Mouse (Mus musculus): ENCODE measurements around the gene Gm28372. TPM values are rescaled to one million over a fixed set of nuclear protein-coding genes. Genes with fewer than 3 reads are reported as not detected.

Gene Gm28372
- total RNA-seq, 1 experiment, result not detected

- peaks cover 56% of the 10 kb centered on the region for H3K36me3 ChIP-seq (ENCODE audit: control insufficient read depth, insufficient read depth, low read length, poor library complexity, severe bottlenecking)
- in situ Hi-C loops (cut with MboI; ENCODE audit: low sequenced_read_pairs in 2 of 2, unreplicated experiment in 2 of 2), result no loop called here
Observed at GRCm38 (mm10) chr2:130438861-130439260, 33.8 kb downstream of the Gm28372 start.

GRCm38 (mm10) chr2:130439840-130440480 lies 34.9 kb downstream of the Gm28372 start:
- in situ Hi-C loops (cut with MboI; ENCODE audit: low sequenced_read_pairs in 2 of 2, unreplicated experiment in 2 of 2), result no loop called here
- TF ChIP-seq CHD2 (IDR thresholded peaks at IDR 0.05; ENCODE audit: low read depth, low read length) (no peak), ZC3H11A (IDR thresholded peaks at IDR 0.05; ENCODE audit: borderline replicate concordance, low read depth, low read length) (no peak), ZNF384 (IDR thresholded peaks at IDR 0.05; ENCODE audit: low read depth, low read length) (no peak), MAFK (IDR thresholded peaks at IDR 0.05; ENCODE audit: insufficient read depth, low read depth, low read length) (no peak), HCFC1 (IDR thresholded peaks at IDR 0.05; ENCODE audit: borderline replicate concordance, insufficient read depth, low read length) (no peak)
- Histone ChIP-seq H3K4me1 (ENCODE audit: control insufficient read depth in 2 of 2, insufficient read depth in 2 of 2, low read length in 2 of 2, poor library complexity in 1 of 2) (no peaks in the 10 kb centered on the region), H3K9me3 (ENCODE audit: control insufficient read depth, insufficient read depth, low read depth, low read length) (no peaks in the 10 kb centered on the region), H3K27ac (ENCODE audit: insufficient read depth, low read depth, low read length, poor library complexity, severe bottlenecking) (no peak overlapping the region), H3K9ac (ENCODE audit: insufficient read depth, low read depth, low read length, poor library complexity, severe bottlenecking) (no peak overlapping the region), H3K36me3 (ENCODE audit: control insufficient read depth, insufficient read depth, low read length, poor library complexity, severe bottlenecking) (peaks cover 61% of the 10 kb centered on the region), H3K4me3 (ENCODE audit: insufficient read depth in 1 of 2, low read depth in 1 of 2, low read length in 2 of 2, poor library complexity in 1 of 2, severe bottlenecking in 1 of 2) (no peak overlapping the region)
- DNase-seq (ENCODE audit: low read depth, low spot score), result no peak

More at GRCm38 (mm10) chr2:130438861-130439260, 33.8 kb downstream of the Gm28372 start:
- H3K27ac ChIP-seq (ENCODE audit: insufficient read depth, low read depth, low read length, poor library complexity, severe bottlenecking), result no peak overlapping the region
- H3K4me3 ChIP-seq (ENCODE audit: insufficient read depth in 1 of 2, low read depth in 1 of 2, low read length in 2 of 2, poor library complexity in 1 of 2, severe bottlenecking in 1 of 2), result no peak overlapping the region
- H3K9ac ChIP-seq (ENCODE audit: insufficient read depth, low read depth, low read length, poor library complexity, severe bottlenecking), result no peak overlapping the region
- TF ChIP-seq CHD2 (IDR thresholded peaks at IDR 0.05; ENCODE audit: low read depth, low read length), result no peak
- TF ChIP-seq ZNF384 (IDR thresholded peaks at IDR 0.05; ENCODE audit: low read depth, low read length), result no peak
- no peak for TF ChIP-seq MAFK (IDR thresholded peaks at IDR 0.05; ENCODE audit: insufficient read depth, low read depth, low read length)
- TF ChIP-seq ZC3H11A (IDR thresholded peaks at IDR 0.05; ENCODE audit: borderline replicate concordance, low read depth, low read length), result no peak
- no peak for TF ChIP-seq HCFC1 (IDR thresholded peaks at IDR 0.05; ENCODE audit: borderline replicate concordance, insufficient read depth, low read length)
- no peaks in the 10 kb centered on the region for H3K4me1 ChIP-seq (ENCODE audit: control insufficient read depth in 2 of 2, insufficient read depth in 2 of 2, low read length in 2 of 2, poor library complexity in 1 of 2)
- H3K9me3 ChIP-seq (ENCODE audit: control insufficient read depth, insufficient read depth, low read depth, low read length), result no peaks in the 10 kb centered on the region
- no peak for DNase-seq (ENCODE audit: low read depth, low spot score)

- no peak for DNase-seq (ENCODE audit: low read depth, low spot score)
- Histone ChIP-seq H3K9ac (ENCODE audit: insufficient read depth, low read depth, low read length, poor library complexity, severe bottlenecking) (no peak overlapping the region), H3K4me3 (ENCODE audit: insufficient read depth in 1 of 2, low read depth in 1 of 2, low read length in 2 of 2, poor library complexity in 1 of 2, severe bottlenecking in 1 of 2) (no peak overlapping the region), H3K27ac (ENCODE audit: insufficient read depth, low read depth, low read length, poor library complexity, severe bottlenecking) (no peak overlapping the region), H3K36me3 (ENCODE audit: control insufficient read depth, insufficient read depth, low read length, poor library complexity, severe bottlenecking) (peaks cover 64% of the 10 kb centered on the region), H3K9me3 (ENCODE audit: control insufficient read depth, insufficient read depth, low read depth, low read length) (no peaks in the 10 kb centered on the region), H3K4me1 (ENCODE audit: control insufficient read depth in 2 of 2, insufficient read depth in 2 of 2, low read length in 2 of 2, poor library complexity in 1 of 2) (no peaks in the 10 kb centered on the region)
- in situ Hi-C loops (cut with MboI; ENCODE audit: low sequenced_read_pairs in 2 of 2, unreplicated experiment in 2 of 2), result no loop called here
- no peak for TF ChIP-seq CHD2 (IDR thresholded peaks at IDR 0.05; ENCODE audit: low read depth, low read length)
- no peak for TF ChIP-seq ZC3H11A (IDR thresholded peaks at IDR 0.05; ENCODE audit: borderline replicate concordance, low read depth, low read length)
- TF ChIP-seq HCFC1 (IDR thresholded peaks at IDR 0.05; ENCODE audit: borderline replicate concordance, insufficient read depth, low read length), result no peak
- TF ChIP-seq MAFK (IDR thresholded peaks at IDR 0.05; ENCODE audit: insufficient read depth, low read depth, low read length), result no peak
- no peak for TF ChIP-seq ZNF384 (IDR thresholded peaks at IDR 0.05; ENCODE audit: low read depth, low read length)
Observed at GRCm38 (mm10) chr2:130442162-130442561, 37.1 kb downstream of the Gm28372 start.

GRCm38 (mm10) chr2:130448449-130448848 lies 43.4 kb downstream of the Gm28372 start:
- Histone ChIP-seq H3K4me1 (ENCODE audit: control insufficient read depth in 2 of 2, insufficient read depth in 2 of 2, low read length in 2 of 2, poor library complexity in 1 of 2) (no peaks in the 10 kb centered on the region), H3K9ac (ENCODE audit: insufficient read depth, low read depth, low read length, poor library complexity, severe bottlenecking) (no peak overlapping the region), H3K4me3 (ENCODE audit: insufficient read depth in 1 of 2, low read depth in 1 of 2, low read length in 2 of 2, poor library complexity in 1 of 2, severe bottlenecking in 1 of 2) (no peak overlapping the region), H3K9me3 (ENCODE audit: control insufficient read depth, insufficient read depth, low read depth, low read length) (no peaks in the 10 kb centered on the region), H3K36me3 (ENCODE audit: control insufficient read depth, insufficient read depth, low read length, poor library complexity, severe bottlenecking) (peaks cover 10% of the 10 kb centered on the region), H3K27ac (ENCODE audit: insufficient read depth, low read depth, low read length, poor library complexity, severe bottlenecking) (no peak overlapping the region)
- TF ChIP-seq ZC3H11A (IDR thresholded peaks at IDR 0.05; ENCODE audit: borderline replicate concordance, low read depth, low read length), result no peak
- no peak for DNase-seq (ENCODE audit: low read depth, low spot score)
- in situ Hi-C loops (cut with MboI; ENCODE audit: low sequenced_read_pairs in 2 of 2, unreplicated experiment in 2 of 2), result no loop called here

All from ES-E14 (cell line).